Mouse (Mus musculus) C2C12 (cell line): ENCODE results near the gene Cacna1e.

ENCODE experiments used
- CTCF ChIP-seq: IDR thresholded peaks from one replicate; pipeline ENCODE4 v1.5.1; 2011; ENCODE audit not compliant: control insufficient read depth, insufficient read depth, insufficient read length
- FOSL1 ChIP-seq: IDR thresholded peaks from one replicate; pipeline ENCODE4 v1.8.0; 2011; ENCODE audit warnings: mild to moderate bottlenecking, low read length; ENCODE audit not compliant: poor library complexity, insufficient read depth, severe bottlenecking
- MAX ChIP-seq: IDR thresholded peaks from one replicate; pipeline ENCODE4 v1.6.1; 2011; ENCODE audit warnings: mild to moderate bottlenecking, control low read depth
- MYOG ChIP-seq: IDR thresholded peaks from one replicate; pipeline ENCODE4 v1.6.1; 2011; ENCODE audit not compliant: control insufficient read depth, insufficient read length; ENCODE audit errors: extremely low read depth
- USF1 ChIP-seq: IDR thresholded peaks from one replicate; pipeline ENCODE4 v1.6.1; 2011; ENCODE audit warnings: low read depth, mild to moderate bottlenecking, control low read depth, moderate library complexity

- TF ChIP-seq MYOG, result no peak
- no peak for TF ChIP-seq CTCF
- TF ChIP-seq FOSL1, result no peak
- no peak for TF ChIP-seq USF1
- TF ChIP-seq MAX, result no peak
Measured at GRCm38 (mm10) chr1:154474156-154474555, 410.1 kb downstream of the Cacna1e start.
